Mouse (Mus musculus) G1E (cell line): ENCODE measurements around the gene Arl5c. TPM values are rescaled to one million over a fixed set of nuclear protein-coding genes. Genes with fewer than 3 reads are reported as not detected.

Experiments used
- ATAC-seq: 2 replicates; pipeline ENCODE4 v1.8.0; 2016; ENCODE audit warnings: mild to moderate bottlenecking; ENCODE audit not compliant: insufficient number of reproducible peaks, poor library complexity, low FRiP score, severe bottlenecking; ENCODE audit errors: extremely low read depth
- DNase-seq: peaks from one replicate; pipeline ENCODE4 v3.0.0; 2012; ENCODE audit warnings: low spot score
- H3K27me3 ChIP-seq: 2 replicates; pipeline ENCODE4 v1.6.1; 2012; ENCODE audit warnings: mild to moderate bottlenecking, low read length, inconsistent platforms; ENCODE audit not compliant: insufficient read depth
- H3K36me3 ChIP-seq: replicated peaks from 2 replicates; pipeline ENCODE3; 2012; ENCODE audit warnings: mild to moderate bottlenecking, inconsistent platforms
- H3K4me1 ChIP-seq: 2 replicates; pipeline ENCODE4 v1.6.1; 2012; ENCODE audit warnings: low read depth, low read length, inconsistent platforms, mixed read lengths; ENCODE audit not compliant: insufficient read depth
- H3K4me3 ChIP-seq: 2 replicates; pipeline ENCODE4 v1.5.1; 2012; ENCODE audit warnings: low read depth, mild to moderate bottlenecking, inconsistent platforms, low read length, moderate library complexity, mixed read lengths
- H3K9me3 ChIP-seq: replicated peaks from 2 replicates; pipeline ENCODE4 v1.6.1; 2012; ENCODE audit warnings: inconsistent platforms
- CTCF ChIP-seq: IDR thresholded peaks from 2 replicates; pipeline ENCODE4 v1.5.1; 2012; ENCODE audit warnings: low read depth, low read length, inconsistent platforms, mixed read lengths
- GATA1 ChIP-seq: IDR thresholded peaks from 2 replicates; pipeline ENCODE4 v1.6.1; 2012; ENCODE audit warnings: borderline replicate concordance, low read length, inconsistent platforms, mixed read lengths
- GATA2 ChIP-seq: IDR thresholded peaks from 2 replicates; pipeline ENCODE4 v1.6.1; 2012; ENCODE audit warnings: low read depth, low read length, inconsistent platforms, borderline replicate concordance
- POLR2AphosphoS5 ChIP-seq: IDR thresholded peaks from 2 replicates; pipeline ENCODE4 v1.6.1; 2012; ENCODE audit warnings: low read depth, low read length, inconsistent platforms; ENCODE audit not compliant: insufficient replicate concordance
- TAL1 ChIP-seq: conservative IDR thresholded peaks from 2 replicates; pipeline ENCODE4 v1.6.1; 2012; ENCODE audit warnings: low read depth, low read length, inconsistent platforms, mixed read lengths
- polyA plus RNA-seq: library from polyadenylated mRNA; stranded (reverse); fragments of >175 nt; gene quantifications from 2 replicates; pipeline ENCODE4 v1.2.3, GENCODE M21; 2012
- total RNA-seq, 2 experiments: library from RNA; stranded (forward) in 1 of 2; stranded (reverse) in 1 of 2; fragments of 200-1000 nt in 1 of 2; fragments of >200 nt in 1 of 2; fragmentation: Nextera tagmentation in 1 of 2; gene quantifications; 2 replicates each; pipeline ENCODE4 v1.2.3; 2014 to 2017

Gene Arl5c
- total and polyA plus RNA-seq, 3 experiments = 0.44 TPM; not detected in 2

DNA sequence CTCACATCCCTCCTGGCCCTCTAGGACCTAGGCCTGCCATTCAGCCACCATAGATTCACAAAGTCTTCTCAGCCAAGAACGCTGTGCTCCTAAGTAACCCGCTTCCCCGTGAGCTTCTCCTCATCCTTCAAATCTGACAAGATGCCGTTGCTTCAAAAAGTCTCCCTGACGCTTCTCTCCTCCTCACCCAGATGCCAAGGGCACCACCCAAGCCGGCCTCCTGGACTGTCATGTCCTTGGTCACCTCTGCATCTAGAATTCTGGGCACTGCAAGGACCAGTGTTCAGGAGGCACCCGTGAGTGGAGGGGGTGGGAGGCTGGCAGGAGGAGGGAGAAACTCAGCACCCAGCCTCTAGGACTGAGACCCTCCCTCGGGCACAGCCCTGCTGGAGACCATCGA lies 13.3 kb downstream of the Arl5c start:
- H3K27me3 ChIP-seq = peaks cover 61% of the 10 kb centered on the region
- H3K9me3 ChIP-seq = no peaks in the 10 kb centered on the region
- TF ChIP-seq GATA1 = no peak
- TF ChIP-seq TAL1 = no peak
- no peak for TF ChIP-seq POLR2AphosphoS5
- no peak for TF ChIP-seq CTCF
- TF ChIP-seq GATA2 = no peak
- DNase-seq = no peak
- H3K4me1 ChIP-seq = peaks cover 30% of the 10 kb centered on the region
- H3K36me3 ChIP-seq = peaks cover 19% of the 10 kb centered on the region
- H3K4me3 ChIP-seq = no peak overlapping the region
- no peak for ATAC-seq

DNA sequence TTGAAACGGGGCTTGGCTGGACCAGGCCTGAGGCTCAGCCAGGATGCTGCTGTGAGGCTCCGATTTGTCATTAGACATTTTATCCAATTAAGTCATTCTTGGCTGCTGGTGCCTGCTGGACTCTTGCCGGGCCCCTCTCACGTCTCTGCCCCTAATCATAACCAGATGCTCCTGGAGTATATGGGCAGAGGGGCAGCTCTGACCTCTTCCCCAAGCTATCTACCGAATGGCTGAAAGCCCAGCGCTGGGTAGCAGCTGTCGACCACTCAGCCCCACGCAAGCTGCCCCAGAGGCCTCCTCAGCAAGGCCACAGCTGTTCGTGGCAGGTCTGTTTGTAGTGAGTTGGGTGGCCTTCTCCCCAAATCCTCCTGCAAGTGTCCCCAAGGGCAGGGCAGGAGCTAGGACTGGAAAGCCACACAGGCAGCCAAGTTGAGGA lies 15.4 kb downstream of the Arl5c start:
- H3K27me3 ChIP-seq = peaks cover 55% of the 10 kb centered on the region
- no peaks in the 10 kb centered on the region for H3K9me3 ChIP-seq
- no peak overlapping the region for H3K4me3 ChIP-seq
- H3K36me3 ChIP-seq = peaks cover 33% of the 10 kb centered on the region
- ATAC-seq (no peak), DNase-seq (no peak)
- H3K4me1 ChIP-seq = peaks cover 8% of the 10 kb centered on the region
- no peak for TF ChIP-seq POLR2AphosphoS5
- TF ChIP-seq CTCF = no peak
- TF ChIP-seq GATA2 = no peak
- no peak for TF ChIP-seq TAL1
- TF ChIP-seq GATA1 = no peak

- no peaks in the 10 kb centered on the region for H3K9me3 ChIP-seq
- peaks cover 4% of the 10 kb centered on the region; the same call in 1 of the 2 replicates for H3K4me1 ChIP-seq
- peaks cover 34% of the 10 kb centered on the region for H3K36me3 ChIP-seq
- TF ChIP-seq POLR2AphosphoS5 (no peak), GATA1 (no peak), CTCF (no peak), TAL1 (no peak), GATA2 (no peak)
- ATAC-seq = no peak
- DNase-seq = no peak
- peaks cover 49% of the 10 kb centered on the region; the same call in 1 of the 2 replicates for H3K27me3 ChIP-seq
- no peak overlapping the region for H3K4me3 ChIP-seq
These were observed 16.0 kb downstream of the Arl5c start for GRCm38 (mm10) chr11:97979824-97980495.

GRCm38 (mm10) chr11:97978392-97978791 lies 17.6 kb downstream of the Arl5c start:
- ATAC-seq (no peak), DNase-seq (no peak)
- no peaks in the 10 kb centered on the region for H3K9me3 ChIP-seq
- peaks cover 49% of the 10 kb centered on the region; the same call in 1 of the 2 replicates for H3K27me3 ChIP-seq
- peaks cover 43% of the 10 kb centered on the region for H3K36me3 ChIP-seq
- TF ChIP-seq POLR2AphosphoS5 (no peak), CTCF (no peak), GATA2 (no peak), TAL1 (no peak), GATA1 (no peak)
- H3K4me1 ChIP-seq = no peaks in the 10 kb centered on the region
- H3K4me3 ChIP-seq = no peak overlapping the region

DNA sequence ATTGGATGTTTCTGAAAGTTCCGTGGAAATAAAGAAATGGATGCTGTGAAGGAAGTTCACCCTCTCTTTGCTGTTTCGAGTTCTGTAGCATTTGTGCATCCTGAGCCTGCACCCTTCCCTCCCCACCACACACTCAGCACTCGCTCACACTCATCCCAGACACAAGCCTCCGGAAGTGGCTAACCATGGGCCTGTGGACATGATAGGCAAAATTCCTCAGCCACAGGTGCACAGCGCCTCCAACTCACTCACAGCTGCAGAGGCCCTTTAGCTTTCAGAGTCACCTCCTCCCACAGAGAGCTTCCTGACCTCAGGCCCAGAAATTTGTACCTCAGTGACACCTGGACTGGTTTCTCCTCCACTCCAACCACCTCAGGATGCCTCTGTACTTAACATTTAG lies 18.2 kb downstream of the Arl5c start:
- Histone ChIP-seq H3K27me3 (peaks cover 48% of the 10 kb centered on the region; the same call in 1 of the 2 replicates), H3K4me3 (no peak overlapping the region), H3K9me3 (no peaks in the 10 kb centered on the region), H3K36me3 (peaks cover 49% of the 10 kb centered on the region), H3K4me1 (no peaks in the 10 kb centered on the region)
- no peak for DNase-seq
- ATAC-seq = no peak
- TF ChIP-seq CTCF = no peak
- no peak for TF ChIP-seq TAL1
- TF ChIP-seq GATA1 = no peak
- TF ChIP-seq GATA2 = no peak
- TF ChIP-seq POLR2AphosphoS5 = no peak

DNA sequence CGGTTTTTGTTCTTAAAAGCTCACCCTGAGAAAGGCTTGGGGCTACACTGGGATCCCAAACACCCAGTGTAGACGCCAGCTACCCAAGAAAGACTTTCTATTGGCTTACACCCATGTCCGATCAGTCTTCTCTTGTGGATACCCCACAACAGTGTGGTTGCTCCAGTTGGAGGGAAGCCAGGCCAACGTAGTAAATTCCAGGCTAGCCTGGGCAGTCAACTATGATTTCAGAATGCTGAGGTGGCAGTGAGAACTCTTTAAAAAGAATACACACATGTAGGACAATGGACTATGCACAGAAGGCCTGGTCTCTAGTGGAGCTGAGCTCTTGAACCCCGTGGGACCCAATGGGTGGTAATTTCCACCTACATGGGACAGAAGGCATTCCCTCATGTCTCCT lies 21.2 kb downstream of the Arl5c start:
- TF ChIP-seq TAL1 (no peak), GATA1 (no peak), POLR2AphosphoS5 (no peak), CTCF (no peak), GATA2 (no peak)
- Histone ChIP-seq H3K4me1 (peaks cover 3% of the 10 kb centered on the region; the same call in 1 of the 2 replicates), H3K36me3 (peaks cover 61% of the 10 kb centered on the region), H3K9me3 (no peaks in the 10 kb centered on the region), H3K4me3 (no peak overlapping the region), H3K27me3 (peaks cover 40% of the 10 kb centered on the region; the same call in 1 of the 2 replicates)
- DNase-seq = no peak
- no peak for ATAC-seq

GRCm38 (mm10) chr11:97974141-97974540 lies 21.8 kb downstream of the Arl5c start:
- Histone ChIP-seq H3K4me1 (peaks cover 3% of the 10 kb centered on the region; the same call in 1 of the 2 replicates), H3K36me3 (peaks cover 61% of the 10 kb centered on the region), H3K9me3 (no peaks in the 10 kb centered on the region), H3K4me3 (no peak overlapping the region), H3K27me3 (peaks cover 34% of the 10 kb centered on the region; the same call in 1 of the 2 replicates)
- DNase-seq (no peak), ATAC-seq (no peak)
- no peak for TF ChIP-seq TAL1
- TF ChIP-seq POLR2AphosphoS5 = no peak
- TF ChIP-seq GATA2 = no peak
- TF ChIP-seq CTCF = no peak
- TF ChIP-seq GATA1 = no peak
